Mouse (Mus musculus): ENCODE results near the gene Olfr805.

Gene Olfr805

GRCm38 (mm10) chr10:129729275-129729674 lies at the start of gene Olfr805:
TSS of gene Olfr805 (minus strand) at chr10:129729375.
- no peak for DNase-seq (ENCODE audit: low read depth, low spot score)

DNA sequence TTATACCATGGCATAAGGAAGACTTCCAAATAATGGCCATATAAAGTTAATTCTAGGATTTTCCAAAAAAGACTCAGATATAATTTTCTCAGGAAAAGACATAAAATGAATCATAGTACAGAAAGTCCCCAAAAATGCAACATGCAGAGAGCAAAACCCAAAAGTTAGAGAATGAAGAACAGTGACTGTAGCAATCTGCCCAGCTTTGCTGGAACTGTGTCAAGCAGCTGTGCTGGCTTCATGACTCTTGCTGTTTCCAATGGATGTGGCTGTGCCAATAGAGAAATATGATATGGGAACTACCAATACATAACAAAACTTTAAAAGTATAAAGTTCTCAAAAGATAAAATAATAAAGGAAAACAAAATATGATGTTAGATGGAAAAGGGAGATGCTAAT lies 48.9 kb upstream of the Olfr805 start:
- no peak for DNase-seq (ENCODE audit: low read depth, low spot score)

GRCm38 (mm10) chr10:129774338-129774737 lies 45.2 kb upstream of the Olfr805 start, which contains the start of gene Olfr809:
TSS of gene Olfr809 (plus strand) at chr10:129774638.
- no peak for DNase-seq (ENCODE audit: low read depth, low spot score)

GRCm38 (mm10) chr10:129765182-129765581 lies 36.0 kb upstream of the Olfr805 start, which contains the start of gene Olfr808:
TSS of gene Olfr808 (plus strand) at chr10:129765482.
- DNase-seq (ENCODE audit: low read depth, low spot score), result no peak

DNA sequence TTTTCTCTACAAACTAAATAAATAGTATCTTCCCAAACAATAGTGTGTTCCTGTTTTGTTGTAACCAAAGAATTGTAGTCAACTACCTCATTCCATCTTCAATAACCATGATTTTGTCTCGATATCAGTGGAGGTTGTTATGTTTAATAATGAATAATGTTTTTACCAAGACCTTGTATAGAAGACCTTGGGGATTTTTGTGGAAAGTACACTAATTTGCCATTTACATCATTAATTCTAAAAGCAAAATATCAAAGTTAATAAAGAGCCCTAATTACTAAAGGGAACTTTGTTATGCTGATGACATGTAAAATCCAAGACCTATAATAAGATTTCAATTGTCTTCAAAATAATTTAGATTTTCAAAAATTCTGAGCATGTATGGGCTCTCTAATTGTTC lies 28.5 kb upstream of the Olfr805 start, which contains the start of gene Olfr807:
TSS of gene Olfr807 (minus strand) at position 101 of the 400 bp plus-strand sequence.
- no peak for DNase-seq (ENCODE audit: low read depth, low spot score)

DNA sequence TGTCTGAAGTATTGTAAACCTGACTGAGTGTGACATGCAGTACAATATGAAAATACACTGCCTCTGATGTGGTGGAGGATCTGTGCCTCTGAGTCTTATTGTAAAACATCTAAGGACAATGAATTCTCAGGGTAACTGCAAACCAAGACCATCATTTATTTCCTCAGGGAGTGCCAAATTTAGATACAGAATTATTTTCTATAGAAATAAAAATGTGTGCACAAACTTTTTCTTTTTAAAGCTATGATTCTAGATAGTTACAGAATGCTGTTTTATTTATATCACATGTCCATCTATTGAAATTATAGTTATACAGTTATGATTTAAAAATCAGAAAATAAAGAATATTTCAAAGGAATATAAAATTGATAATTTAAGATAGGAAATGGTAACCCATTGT lies 12.6 kb upstream of the Olfr805 start, which contains the start of gene Olfr806:
TSS of gene Olfr806 (minus strand) at position 101 of the 400 bp plus-strand sequence.
- no peak for DNase-seq (ENCODE audit: low read depth, low spot score)

GRCm38 (mm10) chr10:129702910-129703309 lies 26.3 kb downstream of the Olfr805 start, which contains the start of gene Olfr804:
TSS of gene Olfr804 (plus strand) at chr10:129703210.
- no peak for DNase-seq (ENCODE audit: low read depth, low spot score)

DNA sequence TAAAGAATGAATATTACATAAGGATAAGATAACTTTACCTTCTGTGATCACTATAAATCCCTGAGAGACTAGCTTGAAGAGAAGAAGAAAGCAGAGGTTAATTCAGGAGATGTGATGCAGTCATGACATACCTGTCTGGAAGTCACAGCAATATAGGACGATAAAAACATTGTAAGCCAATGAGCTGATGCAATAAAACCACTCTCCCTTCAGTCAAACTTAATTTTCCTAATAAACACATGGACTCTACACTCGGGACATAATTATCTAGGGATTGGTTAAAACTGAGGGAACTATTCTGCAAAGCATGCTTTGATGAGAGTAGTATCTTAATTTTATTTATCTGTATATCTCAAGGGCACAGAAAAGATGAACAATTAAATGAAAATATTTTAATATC lies 35.0 kb downstream of the Olfr805 start, which contains the start of gene Olfr803:
TSS of gene Olfr803 (minus strand) at position 101 of the 400 bp plus-strand sequence.
- DNase-seq (ENCODE audit: low read depth, low spot score), result no peak

DNA sequence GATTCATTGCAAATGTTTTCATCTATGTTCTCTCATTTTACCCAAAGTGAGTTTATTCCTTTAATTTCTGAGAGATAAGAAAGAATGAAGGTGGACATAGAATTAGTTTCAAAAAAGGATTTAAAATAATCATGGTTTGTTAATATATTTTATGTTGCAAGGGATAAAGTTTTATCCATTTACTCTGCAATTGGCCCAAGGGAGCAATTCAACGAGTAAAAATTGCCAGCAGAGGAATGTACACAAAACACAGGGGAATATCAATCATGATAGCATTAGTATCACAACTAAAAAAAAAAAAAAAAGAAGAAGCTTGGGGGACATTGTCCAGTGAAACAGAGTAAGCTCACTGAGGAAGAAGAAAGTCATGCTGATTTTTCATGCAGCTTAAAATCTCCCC lies 41.1 kb downstream of the Olfr805 start, which contains the start of gene Olfr802:
TSS of gene Olfr802 (minus strand) at position 101 of the 400 bp plus-strand sequence.
- DNase-seq (ENCODE audit: low read depth, low spot score), result no peak

GRCm38 (mm10) chr10:129673765-129674164 lies 55.4 kb downstream of the Olfr805 start, which contains the start of gene Olfr801:
TSS of gene Olfr801 (minus strand) at chr10:129673865.
- no peak for DNase-seq (ENCODE audit: low read depth, low spot score)
